Mouse (Mus musculus): ENCODE measurements around the gene Vstm4.

Vstm4 gene

GRCm38 (mm10) chr14:32859831-32860569 lies 3.4 kb downstream of the Vstm4 start:
- DNase-seq (ENCODE audit: low spot score in 2 of 2): no peak

- peak in 1 of 2 experiments; percentile 16 for DNase-seq (ENCODE audit: low spot score in 2 of 2)
Observed at GRCm38 (mm10) chr14:32861149-32861581, 4.6 kb downstream of the Vstm4 start.

GRCm38 (mm10) chr14:32861656-32862055 lies 5.1 kb downstream of the Vstm4 start:
- no peak for DNase-seq (ENCODE audit: low spot score in 2 of 2)

- no peak for DNase-seq (ENCODE audit: low spot score in 2 of 2)
Observed at GRCm38 (mm10) chr14:32865331-32865730, 8.8 kb downstream of the Vstm4 start.

GRCm38 (mm10) chr14:32871963-32872362 lies 15.4 kb downstream of the Vstm4 start:
- DNase-seq (ENCODE audit: low spot score in 2 of 2): no peak

- DNase-seq (ENCODE audit: low spot score in 2 of 2): no peak
Observed at GRCm38 (mm10) chr14:32877549-32877948, 21.0 kb downstream of the Vstm4 start.

- no peak for DNase-seq (ENCODE audit: low spot score in 2 of 2)
Observed at GRCm38 (mm10) chr14:32880332-32880731, 23.8 kb downstream of the Vstm4 start.

- no peak for DNase-seq (ENCODE audit: low spot score in 2 of 2)
Observed at GRCm38 (mm10) chr14:32881693-32882092, 25.1 kb downstream of the Vstm4 start.

GRCm38 (mm10) chr14:32888876-32889674 lies 32.5 kb downstream of the Vstm4 start:
- peak in 1 of 2 experiments; percentile 32 for DNase-seq (ENCODE audit: low spot score in 2 of 2)

- peak in 1 of 2 experiments; percentile 23 for DNase-seq (ENCODE audit: low spot score in 2 of 2)
Observed at GRCm38 (mm10) chr14:32894341-32894853, 37.8 kb downstream of the Vstm4 start.

- no peak for DNase-seq (ENCODE audit: low spot score in 2 of 2)
Observed at GRCm38 (mm10) chr14:32894878-32895277, 38.3 kb downstream of the Vstm4 start.

- DNase-seq (ENCODE audit: low spot score in 2 of 2): peak in 1 of 2 experiments; percentile 62
Observed at GRCm38 (mm10) chr14:32896896-32897295, 40.3 kb downstream of the Vstm4 start.

GRCm38 (mm10) chr14:32903203-32903602 lies 46.6 kb downstream of the Vstm4 start:
- no peak for DNase-seq (ENCODE audit: low spot score in 2 of 2)

GRCm38 (mm10) chr14:32906545-32906944 lies 50.0 kb downstream of the Vstm4 start:
- no peak for DNase-seq (ENCODE audit: low spot score in 2 of 2)

GRCm38 (mm10) chr14:32909112-32909511 lies 52.6 kb downstream of the Vstm4 start:
- DNase-seq (ENCODE audit: low spot score in 2 of 2): no peak

- no peak for DNase-seq (ENCODE audit: low spot score in 2 of 2)
Observed at GRCm38 (mm10) chr14:32911187-32911586, 54.6 kb downstream of the Vstm4 start.

- no peak for DNase-seq (ENCODE audit: low spot score in 2 of 2)
Observed at GRCm38 (mm10) chr14:32915360-32915759, 58.8 kb downstream of the Vstm4 start.

- DNase-seq (ENCODE audit: low spot score in 2 of 2): no peak
Observed at GRCm38 (mm10) chr14:32917919-32918318, 61.4 kb downstream of the Vstm4 start.

GRCm38 (mm10) chr14:32923871-32924270 lies 67.3 kb downstream of the Vstm4 start:
- DNase-seq (ENCODE audit: low spot score in 2 of 2): no peak

GRCm38 (mm10) chr14:32931709-32932108 lies 75.2 kb downstream of the Vstm4 start:
- no peak for DNase-seq (ENCODE audit: low spot score in 2 of 2)

GRCm38 (mm10) chr14:32932220-32932619 lies 75.7 kb downstream of the Vstm4 start:
- DNase-seq (ENCODE audit: low spot score in 2 of 2): no peak

GRCm38 (mm10) chr14:32934064-32934463 lies 77.5 kb downstream of the Vstm4 start:
- DNase-seq (ENCODE audit: low spot score in 2 of 2): no peak

- DNase-seq (ENCODE audit: low spot score in 2 of 2): no peak
Observed at GRCm38 (mm10) chr14:32939217-32939616, 82.7 kb downstream of the Vstm4 start.

Data from cerebellum, postnatal 4 days (tissue).